Comparison of ENCODE assay signal across 8 mouse cellular contexts in genomic region chr11:103096979-103097894, GRCm38 (mm10). TPM values are rescaled to one million over a fixed set of nuclear protein-coding genes. Genes with fewer than 3 reads are reported as not detected.
A peak's percentile ranks its signal among the peaks of the same experiment; 100 is the strongest.
DNase-seq lines count a peak whose midpoint lies in the region; ATAC-seq lines count a peak whose summit lies in the region.
"Had no signal": no experiment of that assay in that cellular context is flagged by ENCODE, and none has a peak within 500 bp of the region (broad histone marks: within the 10 kb centered on the region; RNA-seq: fewer than 3 reads in every experiment).

No protein-coding gene starts in this region.

- peaks cover 75% of the 10 kb centered on the region for H3K4me1 ChIP-seq in kidney, embryonic 15.5 days
- peaks cover 38% of the 10 kb centered on the region for H3K4me1 ChIP-seq in embryonic facial prominence, embryonic 13.5 days
- peaks cover 51% of the 10 kb centered on the region for H3K4me1 ChIP-seq in limb, embryonic 10.5 days

- peak overlapping the region; percentile 76 for H3K27ac ChIP-seq in kidney, embryonic 15.5 days
- H3K27ac ChIP-seq in embryonic facial prominence, embryonic 13.5 days, result peak overlapping the region; percentile 68
- peak overlapping the region; percentile 28; the same call in 1 of the 2 replicates for H3K27ac ChIP-seq in limb, embryonic 10.5 days

- peak overlapping the region; percentile 42 for H3K4me2 ChIP-seq in kidney, embryonic 15.5 days
- H3K4me2 ChIP-seq in embryonic facial prominence, embryonic 13.5 days, result peak overlapping the region; percentile 47

- peak overlapping the region; percentile 11; the same call in 1 of the 2 replicates for H3K4me3 ChIP-seq in kidney, embryonic 15.5 days (replicated peaks)
- peak overlapping the region; percentile 28 for H3K4me3 ChIP-seq in embryonic facial prominence, embryonic 13.5 days
- H3K4me3 ChIP-seq in limb, embryonic 10.5 days, result no peak overlapping the region

- H3K36me3 ChIP-seq in kidney, embryonic 15.5 days, result no peaks in the 10 kb centered on the region
- H3K36me3 ChIP-seq in embryonic facial prominence, embryonic 13.5 days, result no peaks in the 10 kb centered on the region
- no peaks in the 10 kb centered on the region for H3K36me3 ChIP-seq in limb, embryonic 10.5 days

- DNase-seq in kidney, adult 9 months, result no peak
- peak; percentile 70 for DNase-seq in ES-CJ7 (ENCODE audit: low read depth, low spot score)
- no peak for DNase-seq in limb, embryonic 10.5 days (ENCODE audit: low spot score)
- no peak for DNase-seq in left cerebral cortex, postnatal 36 days (ENCODE audit: low spot score in 2 of 2)
- DNase-seq in layer of hippocampus, postnatal 14 days (ENCODE audit: low spot score in 2 of 2), result no peak
- DNase-seq: adrenal gland, adult 2 months had no signal

- 21% methylated on average over 22 of the region's 22 CpGs for WGBS in kidney, embryonic 15.5 days
- WGBS in embryonic facial prominence, embryonic 13.5 days, result 18% methylated on average over 22 of the region's 22 CpGs
- WGBS in limb, embryonic 10.5 days, result 29% methylated on average over 22 of the region's 22 CpGs

- peak overlapping the region; percentile 10; the same call in 1 of the 2 replicates for H3K9ac ChIP-seq in kidney, embryonic 15.5 days
- H3K9ac ChIP-seq in embryonic facial prominence, embryonic 13.5 days, result peak overlapping the region; percentile 58

- ATAC-seq in kidney, embryonic 15.5 days (replicated peaks; ENCODE audit: low FRiP score), result 0 out of 2 replicates have a peak, but pooled peaks have one; percentile 3
- ATAC-seq in embryonic facial prominence, embryonic 13.5 days (ENCODE audit: insufficient number of reproducible peaks, insufficient read depth, low FRiP score, low TSS enrichment, low read depth), result no peak

- peaks cover 21% of the 10 kb centered on the region; the same call in 1 of the 2 replicates for H3K27me3 ChIP-seq in kidney, embryonic 15.5 days
- H3K27me3 ChIP-seq in embryonic facial prominence, embryonic 13.5 days, result peaks cover 49% of the 10 kb centered on the region
- H3K27me3 ChIP-seq in limb, embryonic 10.5 days (ENCODE audit: low read depth, poor library complexity, severe bottlenecking), result peaks cover 73% of the 10 kb centered on the region

- intact Hi-C loops in left cerebral cortex, postnatal 36 days (cut with DNase I), result no loop called here

- H3K9me3 ChIP-seq in kidney, embryonic 15.5 days (replicated peaks), result no peaks in the 10 kb centered on the region
- H3K9me3 ChIP-seq in embryonic facial prominence, embryonic 13.5 days, result no peaks in the 10 kb centered on the region
- H3K9me3 ChIP-seq in limb, embryonic 10.5 days (replicated peaks), result no peaks in the 10 kb centered on the region

RNA-seq across cellular contexts. Expression of gene Plcd3, which starts 4.2 kb away (rescaled TPM):
- 6.2 and 6.4 TPM in 2 replicates for polyA plus RNA-seq in kidney, embryonic 15.5 days (2015; fragmentation: Nextera tagmentation; extraction: Ambion mirVana)
- polyA plus RNA-seq in embryonic facial prominence, embryonic 13.5 days (2015; fragmentation: Nextera tagmentation; extraction: Ambion mirVana), result 5.3 and 7.2 TPM in 2 replicates
- 1.5 and 1.8 TPM in 2 replicates for polyA plus RNA-seq in limb, embryonic 10.5 days (2016; fragmentation: Nextera tagmentation; extraction: Ambion mirVana)
- 10 to 100 TPM; 16.1 to 19.3 TPM for total RNA-seq in left cerebral cortex, postnatal 36 days (2021)
- 10 to 100 TPM in 1 of 2 experiments, 1 to 10 TPM in 1; 9.7 to 10.3 TPM for total RNA-seq in layer of hippocampus, postnatal 14 days (2021)

RNA-seq across cellular contexts. Expression of gene Acbd4, which starts 4.2 kb away (rescaled TPM):
- polyA plus RNA-seq in kidney, embryonic 15.5 days (2015; fragmentation: Nextera tagmentation; extraction: Ambion mirVana), result 19.4 and 25.3 TPM in 2 replicates
- polyA plus RNA-seq in embryonic facial prominence, embryonic 13.5 days (2015; fragmentation: Nextera tagmentation; extraction: Ambion mirVana), result 16.6 and 17.4 TPM in 2 replicates
- polyA plus RNA-seq in limb, embryonic 10.5 days (2016; fragmentation: Nextera tagmentation; extraction: Ambion mirVana), result 4.0 and 5.1 TPM in 2 replicates
- 10 to 100 TPM; 72.3 to 80.3 TPM for total RNA-seq in left cerebral cortex, postnatal 36 days (2021)
- 10 to 100 TPM; 71.0 to 80.3 TPM for total RNA-seq in layer of hippocampus, postnatal 14 days (2021)

RNA-seq across cellular contexts. Expression of gene Hexim1, which starts 18.8 kb away (rescaled TPM):
- polyA plus RNA-seq in kidney, embryonic 15.5 days (2015; fragmentation: Nextera tagmentation; extraction: Ambion mirVana), result 5.0 and 5.5 TPM in 2 replicates
- 5.2 and 6.9 TPM in 2 replicates for polyA plus RNA-seq in embryonic facial prominence, embryonic 13.5 days (2015; fragmentation: Nextera tagmentation; extraction: Ambion mirVana)
- 1.8 and 2.4 TPM in 2 replicates for polyA plus RNA-seq in limb, embryonic 10.5 days (2016; fragmentation: Nextera tagmentation; extraction: Ambion mirVana)
- 10 to 100 TPM; 42.8 to 51.6 TPM for total RNA-seq in left cerebral cortex, postnatal 36 days (2021)
- total RNA-seq in layer of hippocampus, postnatal 14 days (2021), result 10 to 100 TPM; 50.8 to 53.8 TPM

RNA-seq across cellular contexts. Expression of gene Hexim2, which starts 35.0 kb away (rescaled TPM):
- polyA plus RNA-seq in kidney, embryonic 15.5 days (2015; fragmentation: Nextera tagmentation; extraction: Ambion mirVana), result 9.2 and 10.7 TPM in 2 replicates
- polyA plus RNA-seq in embryonic facial prominence, embryonic 13.5 days (2015; fragmentation: Nextera tagmentation; extraction: Ambion mirVana), result 15.0 and 16.2 TPM in 2 replicates
- polyA plus RNA-seq in limb, embryonic 10.5 days (2016; fragmentation: Nextera tagmentation; extraction: Ambion mirVana), result 10.1 and 12.3 TPM in 2 replicates
- 10 to 100 TPM; 13.2 to 16.6 TPM for total RNA-seq in left cerebral cortex, postnatal 36 days (2021)
- 10 to 100 TPM; 11.2 to 16.1 TPM for total RNA-seq in layer of hippocampus, postnatal 14 days (2021)
